Mouse (Mus musculus) spleen, postnatal 36 days (tissue): ENCODE measurements around the gene Col8a2.
A peak's percentile ranks its signal among the peaks of the same experiment; 100 is the strongest.

Experiments used
- DNase-seq, 2 experiments: peaks; one replicate each; pipeline ENCODE4 v3.0.0; 2022; ENCODE audit warnings: low spot score in 2 of 2, mixed read lengths in 1 of 2

The Col8a2 gene

GRCm38 (mm10) chr4:126286492-126286891 lies at the start of gene Col8a2:
Col8a2 (plus strand) TSS chr4:126286793.
- no peak for DNase-seq

GRCm38 (mm10) chr4:126237721-126238242 lies 48.8 kb upstream of the Col8a2 start:
- no peak for DNase-seq

- no peak for DNase-seq
Observed at GRCm38 (mm10) chr4:126239862-126240475, 46.6 kb upstream of the Col8a2 start.

- DNase-seq = no peak
Observed at GRCm38 (mm10) chr4:126241956-126242355, 44.6 kb upstream of the Col8a2 start.

GRCm38 (mm10) chr4:126242510-126242909 lies 44.1 kb upstream of the Col8a2 start:
- DNase-seq = no peak

GRCm38 (mm10) chr4:126246202-126246889 lies 40.2 kb upstream of the Col8a2 start:
- no peak for DNase-seq

- no peak for DNase-seq
Observed at GRCm38 (mm10) chr4:126248261-126248868, 38.2 kb upstream of the Col8a2 start.

GRCm38 (mm10) chr4:126250659-126251058 lies 35.9 kb upstream of the Col8a2 start:
- DNase-seq = no peak

GRCm38 (mm10) chr4:126251655-126252254 lies 34.8 kb upstream of the Col8a2 start:
- DNase-seq = no peak

- no peak for DNase-seq
Observed at GRCm38 (mm10) chr4:126252411-126253237, 34.0 kb upstream of the Col8a2 start.

GRCm38 (mm10) chr4:126253637-126254272 lies 32.8 kb upstream of the Col8a2 start:
- no peak for DNase-seq

GRCm38 (mm10) chr4:126254315-126255112 lies 32.1 kb upstream of the Col8a2 start:
- DNase-seq = no peak

GRCm38 (mm10) chr4:126255113-126256001 lies 31.2 kb upstream of the Col8a2 start:
- no peak for DNase-seq

- peak; percentile 81 to 83 for DNase-seq
Observed at GRCm38 (mm10) chr4:126256131-126256791, 30.3 kb upstream of the Col8a2 start, which contains the start of gene Map7d1. Map7d1 (minus strand) TSS chr4:126256343.

GRCm38 (mm10) chr4:126256967-126257881 lies 29.4 kb upstream of the Col8a2 start:
- DNase-seq = no peak

GRCm38 (mm10) chr4:126259063-126259462 lies 27.5 kb upstream of the Col8a2 start:
- DNase-seq = no peak

GRCm38 (mm10) chr4:126259523-126260160 lies 27.0 kb upstream of the Col8a2 start:
- DNase-seq = peak; percentile 87
